ENCODE assay signal across 21 mouse cellular contexts in the genomic region with DNA sequence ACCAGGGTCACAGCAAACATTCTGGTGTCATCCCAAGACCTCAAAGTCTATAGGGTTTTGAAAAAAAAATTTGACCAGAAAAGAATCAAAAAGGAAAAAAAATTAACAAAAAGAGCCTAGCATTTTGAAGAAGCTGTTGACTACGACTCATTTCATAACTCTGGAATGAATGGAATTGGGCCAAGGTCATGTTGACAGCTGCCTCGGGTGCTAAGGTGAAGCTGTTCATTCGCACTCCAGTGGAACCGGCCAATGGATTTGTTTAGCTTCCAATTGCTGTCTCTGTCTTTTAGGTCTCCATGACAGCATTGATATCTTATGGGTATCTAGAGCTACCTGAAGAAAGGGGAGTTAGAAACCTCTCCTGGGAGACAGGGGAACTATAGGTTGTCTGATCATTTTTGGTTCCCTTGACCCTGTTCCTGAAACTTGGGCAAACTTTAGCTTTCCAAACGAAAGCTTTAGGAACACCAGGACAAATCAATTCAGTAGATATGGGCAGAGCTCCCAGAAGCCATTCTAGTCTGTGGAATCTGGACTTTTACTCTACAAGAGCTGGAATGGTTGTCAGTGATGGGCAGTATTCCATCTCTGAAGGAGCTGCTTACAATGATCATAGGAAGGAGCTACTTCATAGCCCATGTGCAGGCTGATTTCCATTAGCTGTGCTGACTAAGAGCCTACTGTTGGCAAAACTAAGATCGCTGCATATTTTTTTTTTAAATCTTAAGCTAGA.
DNase-seq lines count a peak whose midpoint lies in the region; ATAC-seq lines count a peak whose summit lies in the region.
"Had no signal": no experiment of that assay in that cellular context is flagged by ENCODE, and none has a peak within 500 bp of the region (broad histone marks: within the 10 kb centered on the region; RNA-seq: fewer than 3 reads in every experiment).

No protein-coding gene starts in this region.

- no peaks in the 10 kb centered on the region for H3K36me3 ChIP-seq in kidney, embryonic 16.5 days (ENCODE audit: insufficient read depth, low read length)
- H3K36me3 ChIP-seq: embryonic facial prominence, embryonic 15.5 days; forebrain, embryonic 12.5 days; hindbrain, embryonic 10.5 days; liver, embryonic 13.5 days; midbrain, embryonic 15.5 days had no signal

- no peak overlapping the region for H3K4me3 ChIP-seq in kidney, embryonic 16.5 days (ENCODE audit: low read length)
- H3K4me3 ChIP-seq: embryonic facial prominence, embryonic 15.5 days; forebrain, embryonic 12.5 days; hindbrain, embryonic 10.5 days; liver, embryonic 13.5 days; midbrain, embryonic 15.5 days had no signal

- 0 out of 2 replicates have a peak, but pooled peaks cover 6% of the 10 kb centered on the region for H3K4me1 ChIP-seq in kidney, embryonic 16.5 days (ENCODE audit: insufficient read depth, low read length)
- H3K4me1 ChIP-seq: embryonic facial prominence, embryonic 15.5 days; forebrain, embryonic 12.5 days; liver, embryonic 13.5 days; midbrain, embryonic 15.5 days had no signal

- WGBS in kidney, embryonic 16.5 days = 80% methylated on average over 6 of the region's 6 CpGs

- ATAC-seq in kidney, embryonic 16.5 days (ENCODE audit: low FRiP score, low TSS enrichment) = no peak
- ATAC-seq: midbrain, embryonic 15.5 days had no signal

- H3K4me2 ChIP-seq in kidney, embryonic 16.5 days (replicated peaks; ENCODE audit: low read depth, low read length) = no peak overlapping the region
- H3K4me2 ChIP-seq: embryonic facial prominence, embryonic 15.5 days; forebrain, embryonic 12.5 days; liver, embryonic 13.5 days; midbrain, embryonic 15.5 days had no signal

- H3K27ac ChIP-seq in kidney, embryonic 16.5 days (ENCODE audit: low read length) = no peak overlapping the region
- H3K27ac ChIP-seq: embryonic facial prominence, embryonic 15.5 days; forebrain, embryonic 12.5 days; hindbrain, embryonic 10.5 days; liver, embryonic 13.5 days; midbrain, embryonic 15.5 days had no signal

- peak; percentile 24 for DNase-seq in adrenal gland, postnatal 14 days
- DNase-seq in adrenal gland, adult 2 months = no peak
- DNase-seq in kidney, adult 8-10 months = peak; percentile 39 to 54
- DNase-seq in adipocyte (ENCODE audit: low spot score) = peak; percentile 86
- DNase-seq in lung, postnatal 10 days = peak; percentile 59
- no peak for DNase-seq in layer of hippocampus, postnatal 25 days (ENCODE audit: extremely low spot score in 1 of 2, low spot score in 1 of 2)
- no peak for DNase-seq in cerebellum, postnatal 10 days
- DNase-seq: adrenal gland, postnatal 36 days; cerebellum, adult 9-11 months; embryo, embryonic 11 days; gastrocnemius, postnatal 14 days; left cerebral cortex, postnatal 4 days; liver, embryonic 13.5 days; retina, postnatal 1 day; thymus, adult 18-20 months had no signal

- H3K9ac ChIP-seq in kidney, embryonic 16.5 days (replicated peaks; ENCODE audit: low read length) = no peak overlapping the region
- H3K9ac ChIP-seq: embryonic facial prominence, embryonic 15.5 days; forebrain, embryonic 12.5 days; liver, embryonic 13.5 days; midbrain, embryonic 15.5 days had no signal

- H3K9me3 ChIP-seq in kidney, embryonic 16.5 days (ENCODE audit: low read length) = no peaks in the 10 kb centered on the region
- H3K9me3 ChIP-seq: embryonic facial prominence, embryonic 15.5 days; forebrain, embryonic 12.5 days; hindbrain, embryonic 10.5 days; liver, embryonic 13.5 days; midbrain, embryonic 15.5 days had no signal

- H3K27me3 ChIP-seq in kidney, embryonic 16.5 days (ENCODE audit: insufficient read depth, low read length) = no peaks in the 10 kb centered on the region
- H3K27me3 ChIP-seq: CH12.LX; embryonic facial prominence, embryonic 15.5 days; liver, embryonic 13.5 days; midbrain, embryonic 15.5 days had no signal

Comparison
In these comparisons a context has a peak if more than half of its experiments do, and no peak if none do; other contexts are left out.
1. DNase-seq: peak in adrenal gland, postnatal 14 days (single experiment), kidney, adult 8-10 months (2 of 2), adipocyte (single experiment) and lung, postnatal 10 days (single experiment); none in adrenal gland, adult 2 months (single experiment), layer of hippocampus, postnatal 25 days (0 of 2) and cerebellum, postnatal 10 days (0 of 2).